Mouse (Mus musculus): Measurements from ENCODE around the gene Reps2. TPM values are rescaled to one million over a fixed set of nuclear protein-coding genes. Genes with fewer than 3 reads are reported as not detected.

Reps2 gene
- total and polyA plus RNA-seq, 3 experiments = 0.33 to 2.7 (median 2.0) TPM

DNA sequence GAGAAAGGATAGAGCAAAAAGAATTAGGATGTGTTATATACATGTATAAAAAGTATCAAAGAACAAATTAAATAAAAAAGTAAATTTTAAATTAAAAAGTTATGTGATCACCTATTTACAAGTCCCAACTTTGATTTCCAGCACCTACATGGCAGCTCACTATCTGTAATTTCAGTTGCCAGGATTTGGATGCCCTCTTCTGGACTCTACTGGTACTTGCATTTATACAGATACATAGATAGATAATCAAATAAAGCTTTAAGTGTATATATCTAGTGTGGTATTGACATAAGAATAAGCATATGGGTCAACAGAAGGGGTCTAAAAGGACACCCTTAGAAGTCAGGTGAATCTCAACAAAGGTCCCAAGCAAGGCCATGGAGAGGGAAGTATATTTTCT is 155.7 kb downstream of the Reps2 start:
- no peak for DNase-seq

DNA sequence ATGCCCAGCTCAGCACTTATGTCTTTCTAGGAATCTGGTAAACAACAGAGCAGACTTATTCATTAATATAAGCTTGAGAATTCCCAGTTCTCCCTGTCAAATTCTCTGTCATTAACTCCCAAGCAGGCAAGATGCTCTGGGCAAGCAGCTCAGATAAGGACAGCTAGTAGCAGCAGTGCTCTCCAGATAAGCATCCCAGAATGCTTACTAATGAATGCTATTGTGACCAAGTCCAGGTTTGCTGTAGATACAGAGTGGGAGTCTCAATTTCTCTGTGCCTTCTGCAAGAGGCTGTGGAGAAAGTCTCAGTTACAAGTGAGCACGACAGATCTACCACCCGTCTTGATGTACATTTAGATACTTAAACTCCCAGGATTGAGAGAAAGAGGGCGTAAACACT is 173.2 kb downstream of the Reps2 start:
- no peak for DNase-seq

GRCm38 (mm10) chrX:162462156-162462555 is 181.3 kb downstream of the Reps2 start:
- no peak for DNase-seq

DNA sequence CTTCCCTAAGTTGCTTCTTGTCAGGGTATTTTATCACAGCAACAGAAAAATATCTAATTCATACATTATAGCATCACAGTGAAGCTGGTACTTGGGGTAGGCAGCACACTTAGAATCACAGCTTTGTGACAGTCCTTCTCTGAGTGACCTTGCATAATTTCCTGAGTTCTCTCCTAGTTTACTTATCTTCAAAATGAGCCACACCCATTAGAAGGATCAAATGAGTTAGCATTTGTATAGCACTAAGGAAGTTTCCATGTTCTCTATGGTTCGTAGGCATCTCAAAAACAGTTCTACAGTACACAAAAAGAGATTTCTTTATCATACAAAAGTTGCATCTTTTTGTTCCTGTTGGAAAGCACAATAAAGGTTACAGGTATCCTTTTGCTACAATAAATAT is 187.0 kb downstream of the Reps2 start:
- no peak for DNase-seq

DNA sequence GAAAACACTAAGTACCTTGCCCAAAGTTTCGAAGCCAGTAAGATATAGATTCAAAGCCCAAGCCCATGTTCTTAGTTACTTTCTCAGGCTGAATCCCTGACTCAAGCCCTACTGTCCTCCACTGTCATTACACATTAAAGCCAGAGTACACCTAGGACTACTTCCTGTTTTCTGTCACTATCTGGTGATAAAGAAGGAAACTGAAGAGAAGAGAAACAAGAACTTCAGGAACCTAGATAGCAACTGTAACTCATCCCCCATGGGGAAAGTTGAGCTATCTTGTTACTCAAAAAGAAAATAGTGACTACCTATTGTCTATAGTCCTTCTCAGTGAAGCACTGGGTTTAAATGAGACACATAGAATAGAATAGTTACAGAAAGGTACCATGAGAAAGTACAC is 188.1 kb downstream of the Reps2 start:
- no peak for DNase-seq

DNA sequence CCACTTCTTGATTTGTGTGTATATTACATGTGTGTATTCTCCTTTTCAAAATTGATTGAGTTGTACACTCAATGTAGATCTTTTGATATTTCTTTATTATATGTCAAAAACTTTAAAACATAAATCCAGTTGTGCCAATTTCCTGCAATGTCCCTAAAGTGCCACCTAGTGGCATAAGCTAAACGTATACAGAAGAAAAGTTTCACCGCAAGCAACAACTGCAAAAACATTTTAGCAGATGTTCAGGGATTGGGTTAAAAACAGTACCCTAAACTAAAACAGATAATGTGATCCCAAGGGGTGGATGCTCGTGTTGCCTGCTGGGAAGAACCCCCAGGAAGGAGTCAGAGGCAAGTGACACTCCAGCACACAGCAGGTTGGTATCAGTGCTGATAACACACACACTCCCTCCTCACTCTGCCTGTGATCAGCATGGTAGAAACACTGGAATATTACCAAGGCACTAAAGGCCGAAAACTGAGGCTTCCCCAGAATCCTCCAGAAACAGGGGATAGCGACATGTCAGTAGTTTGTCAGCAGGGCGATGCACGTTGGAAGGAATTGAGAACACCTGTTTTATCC is 189.5 kb downstream of the Reps2 start:
- DNase-seq = no peak

- DNase-seq = no peak
These were observed 190.8 kb downstream of the Reps2 start for GRCm38 (mm10) chrX:162452642-162453041.

DNA sequence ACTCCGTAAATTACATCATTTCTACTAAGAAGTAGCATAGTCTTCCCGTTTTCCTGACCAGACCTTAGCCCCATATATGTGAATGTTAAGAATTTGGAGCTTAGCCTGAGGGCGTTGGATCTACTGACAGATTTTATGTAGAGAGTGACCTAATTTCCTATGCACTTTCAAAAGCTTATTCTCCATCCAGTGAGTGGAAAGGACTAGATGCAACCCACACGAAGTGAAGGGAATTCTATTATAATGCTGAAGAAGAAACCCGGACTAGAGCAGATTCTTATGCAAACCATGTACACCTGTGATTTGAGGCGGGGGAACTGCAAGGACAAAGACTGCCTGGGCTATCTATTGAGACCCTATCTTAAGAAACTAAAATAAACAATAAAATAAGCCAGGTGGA is 195.5 kb downstream of the Reps2 start:
- no peak for DNase-seq

DNA sequence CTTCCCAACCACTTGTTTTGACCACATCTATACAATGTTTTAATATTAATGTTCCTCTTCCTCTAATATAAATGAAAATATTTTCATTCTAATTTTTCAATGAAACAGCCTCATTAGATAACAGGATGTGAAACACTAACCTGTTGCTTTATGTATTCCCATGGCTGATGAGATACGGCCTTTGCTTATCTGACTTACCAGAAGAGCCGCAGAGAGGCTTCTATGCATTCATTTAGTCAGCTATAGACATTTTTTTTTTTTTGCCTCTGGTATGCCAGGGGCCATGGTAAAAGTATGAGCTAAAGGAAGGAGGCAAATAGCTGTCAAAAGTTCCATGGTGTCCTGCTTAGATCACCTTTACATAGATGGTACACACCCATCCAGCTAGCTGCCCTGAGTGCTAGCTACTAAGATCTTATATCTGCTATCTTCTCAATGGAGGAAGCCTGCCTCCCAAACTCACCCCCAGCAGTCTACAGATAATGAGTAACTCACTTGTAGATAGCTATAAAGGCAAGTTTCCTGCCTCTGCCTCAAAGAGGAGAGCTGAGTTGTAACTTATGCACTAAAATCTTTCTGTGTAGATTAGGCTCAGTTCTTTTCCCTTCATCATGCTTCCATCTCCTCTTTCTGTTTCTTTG is 196.7 kb downstream of the Reps2 start:
- DNase-seq = no peak

DNA sequence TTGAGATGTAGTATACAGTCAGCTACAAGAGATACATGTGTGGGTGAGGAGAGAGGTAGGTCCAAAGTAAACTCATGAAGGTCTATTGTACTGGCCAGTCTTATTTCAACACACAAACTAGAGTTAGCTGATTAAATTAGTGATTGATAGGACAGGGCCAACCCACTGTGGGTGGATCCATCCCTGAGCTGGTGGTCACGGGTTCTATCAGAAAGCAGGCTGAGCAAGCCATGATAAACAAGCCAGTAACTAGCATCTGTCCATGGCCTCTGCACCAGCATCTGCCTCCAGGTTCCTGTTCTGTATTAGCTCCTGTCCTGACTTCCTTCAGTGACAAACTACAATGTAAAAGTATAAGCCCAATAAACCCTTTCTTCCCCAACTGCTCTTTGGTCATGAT is 200.1 kb downstream of the Reps2 start:
- DNase-seq = no peak

DNA sequence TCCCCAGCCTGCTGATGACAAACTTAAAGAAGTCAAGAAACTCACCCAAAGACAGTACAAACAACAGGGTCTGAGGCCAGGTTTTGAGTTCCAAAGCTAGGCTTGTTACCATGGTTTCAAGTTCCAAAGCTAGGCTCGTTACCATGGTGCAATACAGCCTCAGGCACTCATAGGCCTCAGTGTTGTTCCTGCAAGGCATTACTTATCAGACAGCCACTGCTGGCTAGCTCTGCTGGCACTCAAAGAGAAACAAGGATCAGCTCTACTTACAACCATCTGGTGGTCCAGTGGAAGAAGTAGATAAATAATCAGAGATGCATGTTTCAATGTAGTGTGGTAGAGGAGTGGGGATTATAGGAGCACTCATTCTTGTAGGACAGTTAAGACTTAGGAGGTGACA is 200.5 kb downstream of the Reps2 start:
- DNase-seq = no peak

GRCm38 (mm10) chrX:162432776-162433543 is 210.5 kb downstream of the Reps2 start:
- DNase-seq = no peak

- DNase-seq = no peak
These were observed 215.8 kb downstream of the Reps2 start for GRCm38 (mm10) chrX:162427698-162428097.

DNA sequence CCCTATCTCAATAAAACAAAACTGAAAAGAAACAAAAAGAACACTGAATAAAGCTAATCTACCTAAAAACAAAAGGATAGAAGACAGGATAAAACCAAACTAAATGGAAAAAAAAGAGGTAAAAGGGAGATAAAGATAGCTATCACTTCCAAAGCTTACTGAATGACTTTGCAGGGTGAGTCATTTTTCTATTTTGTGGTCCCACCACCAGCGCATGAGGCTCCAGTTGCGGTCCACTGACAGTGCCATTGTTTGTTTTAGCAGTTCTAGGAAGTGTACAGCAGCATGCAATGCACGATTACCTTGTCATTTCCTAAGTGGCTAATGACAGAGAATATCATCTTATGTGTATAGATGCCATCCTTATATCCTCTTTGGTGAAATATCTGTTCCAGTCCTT is 224.0 kb downstream of the Reps2 start:
- no peak for DNase-seq

DNA sequence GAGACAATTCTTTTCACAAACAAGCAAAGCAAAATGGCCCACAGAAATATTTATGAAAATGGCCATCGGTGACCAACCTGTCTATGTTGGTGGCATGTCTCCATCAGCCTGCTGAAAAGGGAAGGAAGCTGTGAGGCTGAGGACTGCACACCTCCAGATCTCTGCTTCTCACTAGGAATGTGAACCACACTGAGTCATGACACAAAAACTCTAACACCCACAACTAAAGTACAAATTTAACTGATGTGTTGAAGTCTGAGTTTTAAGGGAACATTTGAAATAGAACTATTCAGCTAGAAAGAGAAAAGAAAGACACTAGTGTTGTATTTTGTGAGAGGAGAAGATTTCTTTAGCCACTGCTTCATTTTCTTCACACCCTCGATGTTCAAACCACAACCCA is 230.3 kb downstream of the Reps2 start:
- DNase-seq = no peak

DNA sequence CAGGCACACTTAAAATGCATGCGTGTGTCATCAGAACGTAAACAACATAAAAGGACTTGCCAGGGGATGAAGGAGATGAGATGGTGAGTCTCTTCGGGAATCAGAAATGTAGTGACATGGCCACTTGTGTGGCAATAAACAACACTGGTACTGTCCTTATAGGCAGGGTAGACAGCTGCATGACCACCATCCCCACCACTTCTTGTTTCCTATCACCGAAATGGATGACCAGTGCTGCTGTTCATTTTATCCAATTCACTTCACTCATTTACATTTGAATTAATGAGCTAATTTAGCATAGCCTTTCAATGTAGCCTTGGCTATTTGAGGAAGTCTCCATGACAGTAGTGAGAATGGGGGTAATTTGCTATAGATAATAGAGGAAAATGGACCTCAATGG is 236.2 kb downstream of the Reps2 start:
- no peak for DNase-seq

GRCm38 (mm10) chrX:162402487-162402886 is 241.0 kb downstream of the Reps2 start:
- no peak for DNase-seq

DNA sequence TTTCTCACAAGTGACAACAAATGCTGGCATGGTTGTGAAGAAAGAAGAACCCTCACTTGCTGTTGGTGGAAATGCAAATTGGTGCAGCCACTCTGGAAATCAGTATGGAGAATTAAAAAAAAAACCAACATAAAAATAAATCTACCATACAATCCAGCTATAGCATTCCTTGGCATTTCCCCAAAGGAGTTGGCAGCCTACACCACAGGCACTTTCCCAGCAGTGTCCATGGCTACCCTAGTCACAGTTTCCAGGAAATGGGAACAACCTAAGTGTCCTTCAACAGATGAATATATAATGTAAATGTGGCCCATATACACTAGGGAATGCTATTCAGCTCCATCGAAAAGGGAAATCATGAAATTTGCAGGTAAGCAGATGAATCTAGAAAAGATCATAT is 262.7 kb downstream of the Reps2 start:
- no peak for DNase-seq

DNA sequence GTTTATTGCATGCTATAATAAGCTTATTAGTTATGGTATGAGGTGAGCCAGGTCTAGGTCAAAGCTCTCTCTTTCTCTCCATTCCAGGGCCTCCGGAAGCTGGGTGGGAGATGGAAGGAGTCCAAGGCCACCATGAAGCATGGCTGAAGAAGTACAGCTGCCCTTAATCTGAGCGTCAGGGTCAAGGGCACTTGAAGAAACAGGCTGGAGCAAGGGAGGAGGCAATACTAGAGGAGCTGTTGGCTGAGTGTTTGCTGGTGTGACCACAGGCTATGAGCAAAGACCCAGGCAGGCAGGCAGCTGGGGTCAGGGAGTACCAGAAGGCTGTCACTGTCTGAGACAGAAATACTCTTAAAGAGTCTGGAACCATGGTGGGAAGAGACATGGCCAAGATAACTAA is 280.2 kb downstream of the Reps2 start:
- DNase-seq = peak; percentile 18
